Comparison of ENCODE assay signal across 7 mouse cellular contexts in genomic region chr19:44835042-44835930, GRCm38 (mm10).
DNase-seq lines count a peak whose midpoint lies in the region; ATAC-seq and TF ChIP-seq lines count a peak whose summit lies in the region.

No protein-coding gene starts in this region.

- H3K36me3 ChIP-seq in lung, embryonic 14.5 days (ENCODE audit: insufficient read depth): no peaks in the 10 kb centered on the region
- H3K36me3 ChIP-seq in forebrain, embryonic 13.5 days (ENCODE audit: poor library complexity, severe bottlenecking): no peaks in the 10 kb centered on the region
- H3K36me3 ChIP-seq in limb, embryonic 10.5 days: no peaks in the 10 kb centered on the region
- no peaks in the 10 kb centered on the region for H3K36me3 ChIP-seq in neural tube, embryonic 15.5 days

- 5% methylated on average over 34 of the region's 34 CpGs for WGBS in lung, embryonic 14.5 days
- WGBS in forebrain, embryonic 13.5 days: 4% methylated on average over 34 of the region's 34 CpGs
- 3% methylated on average over 34 of the region's 34 CpGs for WGBS in limb, embryonic 10.5 days
- 5% methylated on average over 34 of the region's 34 CpGs for WGBS in neural tube, embryonic 15.5 days

- peak overlapping the region; percentile 78 for H3K4me2 ChIP-seq in lung, embryonic 14.5 days
- H3K4me2 ChIP-seq in forebrain, embryonic 13.5 days: peak overlapping the region; percentile 78
- peak overlapping the region; percentile 72 for H3K4me2 ChIP-seq in neural tube, embryonic 15.5 days

- peaks cover 79% of the 10 kb centered on the region for H3K27me3 ChIP-seq in lung, embryonic 14.5 days (ENCODE audit: insufficient read depth, low read length)
- peaks cover 87% of the 10 kb centered on the region for H3K27me3 ChIP-seq in forebrain, embryonic 13.5 days
- peaks cover 100% of the 10 kb centered on the region for H3K27me3 ChIP-seq in limb, embryonic 10.5 days (ENCODE audit: low read depth, poor library complexity, severe bottlenecking)
- peaks cover 85% of the 10 kb centered on the region for H3K27me3 ChIP-seq in neural tube, embryonic 15.5 days (replicated peaks)

- peak overlapping the region; percentile 45 for H3K4me3 ChIP-seq in lung, embryonic 14.5 days (ENCODE audit: low read depth, low read length)
- H3K4me3 ChIP-seq in forebrain, embryonic 13.5 days: peak overlapping the region; percentile 48
- peak overlapping the region; percentile 62 for H3K4me3 ChIP-seq in limb, embryonic 10.5 days
- H3K4me3 ChIP-seq in neural tube, embryonic 15.5 days (replicated peaks): peak overlapping the region; percentile 40

- H3K9ac ChIP-seq in lung, embryonic 14.5 days: no peak overlapping the region
- H3K9ac ChIP-seq in forebrain, embryonic 13.5 days: peak overlapping the region; percentile 41; the same call in 1 of the 2 replicates
- H3K9ac ChIP-seq in neural tube, embryonic 15.5 days (replicated peaks): peak overlapping the region; percentile 23; the same call in 1 of the 2 replicates

- H3K27ac ChIP-seq in lung, embryonic 14.5 days (ENCODE audit: low read depth): no peak overlapping the region
- no peak overlapping the region for H3K27ac ChIP-seq in forebrain, embryonic 13.5 days
- H3K27ac ChIP-seq in limb, embryonic 10.5 days: no peak overlapping the region
- H3K27ac ChIP-seq in neural tube, embryonic 15.5 days (replicated peaks): peak overlapping the region; percentile 61

- no peaks in the 10 kb centered on the region for H3K9me3 ChIP-seq in lung, embryonic 14.5 days (ENCODE audit: low read depth, low read length)
- H3K9me3 ChIP-seq in forebrain, embryonic 13.5 days (replicated peaks): no peaks in the 10 kb centered on the region
- H3K9me3 ChIP-seq in limb, embryonic 10.5 days (replicated peaks): no peaks in the 10 kb centered on the region
- H3K9me3 ChIP-seq in neural tube, embryonic 15.5 days (replicated peaks): no peaks in the 10 kb centered on the region

- DNase-seq in lung, embryonic 14.5 days: no peak
- no peak for DNase-seq in lung, postnatal 10 days
- peak; percentile 56 for DNase-seq in limb, embryonic 10.5 days (ENCODE audit: low spot score)
- no peak for DNase-seq in gastrocnemius, postnatal 25 days
- DNase-seq in embryo, embryonic 11 days: no peak

- ATAC-seq in lung, embryonic 14.5 days (ENCODE audit: insufficient read depth): peak; percentile 22; the same call in 1 of the 2 replicates
- no peak for ATAC-seq in forebrain, embryonic 13.5 days
- no peak for ATAC-seq in neural tube, embryonic 15.5 days (ENCODE audit: low FRiP score)

- peaks cover 5% of the 10 kb centered on the region; the same call in 1 of the 2 replicates for H3K4me1 ChIP-seq in lung, embryonic 14.5 days (ENCODE audit: insufficient read depth)
- peaks cover 26% of the 10 kb centered on the region for H3K4me1 ChIP-seq in forebrain, embryonic 13.5 days
- peaks cover 36% of the 10 kb centered on the region for H3K4me1 ChIP-seq in limb, embryonic 10.5 days
- H3K4me1 ChIP-seq in neural tube, embryonic 15.5 days: peaks cover 49% of the 10 kb centered on the region

- no peak for TF ChIP-seq CTCF in lung, embryonic 14.5 days (IDR thresholded peaks at IDR 0.05; ENCODE audit: low read depth)
